Mouse (Mus musculus): Measurements from ENCODE around the gene Ctsa.

DNA sequence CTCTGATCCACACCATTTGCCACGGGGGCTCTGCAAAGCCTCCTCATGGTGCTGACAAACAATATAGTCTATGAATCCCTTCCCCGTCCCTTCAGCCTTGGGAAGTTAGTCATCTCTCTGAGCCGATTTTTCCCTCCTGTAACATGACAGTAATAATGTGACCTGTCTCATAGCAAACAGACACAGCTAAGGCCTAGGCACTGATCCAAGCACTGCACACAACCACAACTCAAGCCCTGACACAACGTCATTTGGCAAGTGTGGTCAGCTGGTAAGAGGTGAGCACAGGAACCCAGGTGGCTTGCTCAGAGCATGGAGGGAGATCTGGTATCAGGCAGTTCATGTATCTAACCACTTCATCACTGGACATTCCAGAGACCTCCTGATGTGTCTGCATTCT, 36.8 kb upstream of the Ctsa start:
- TF ChIP-seq POLR2A (IDR thresholded peaks at IDR 0.05; ENCODE audit: borderline replicate concordance, extremely low read depth, low read depth, low read length) (no peak), CTCF (IDR thresholded peaks at IDR 0.05; ENCODE audit: insufficient read depth, low read length) (no peak)

Data from lung, adult 2 months (tissue).